Mouse (Mus musculus): ENCODE data around the gene Hltf. TPM values are rescaled to one million over a fixed set of nuclear protein-coding genes. Genes with fewer than 3 reads are reported as not detected.
"Not testable (repeated sequence)": the region's sequence is repeated elsewhere in the genome, so short reads cannot be mapped to it uniquely, and the experiment has no call there.

Hltf gene
- polyA plus RNA-seq (2014; fragmentation: Nextera tagmentation; extraction: Ambion mirVana): 18.9 and 20.4 TPM in 2 replicates

DNA sequence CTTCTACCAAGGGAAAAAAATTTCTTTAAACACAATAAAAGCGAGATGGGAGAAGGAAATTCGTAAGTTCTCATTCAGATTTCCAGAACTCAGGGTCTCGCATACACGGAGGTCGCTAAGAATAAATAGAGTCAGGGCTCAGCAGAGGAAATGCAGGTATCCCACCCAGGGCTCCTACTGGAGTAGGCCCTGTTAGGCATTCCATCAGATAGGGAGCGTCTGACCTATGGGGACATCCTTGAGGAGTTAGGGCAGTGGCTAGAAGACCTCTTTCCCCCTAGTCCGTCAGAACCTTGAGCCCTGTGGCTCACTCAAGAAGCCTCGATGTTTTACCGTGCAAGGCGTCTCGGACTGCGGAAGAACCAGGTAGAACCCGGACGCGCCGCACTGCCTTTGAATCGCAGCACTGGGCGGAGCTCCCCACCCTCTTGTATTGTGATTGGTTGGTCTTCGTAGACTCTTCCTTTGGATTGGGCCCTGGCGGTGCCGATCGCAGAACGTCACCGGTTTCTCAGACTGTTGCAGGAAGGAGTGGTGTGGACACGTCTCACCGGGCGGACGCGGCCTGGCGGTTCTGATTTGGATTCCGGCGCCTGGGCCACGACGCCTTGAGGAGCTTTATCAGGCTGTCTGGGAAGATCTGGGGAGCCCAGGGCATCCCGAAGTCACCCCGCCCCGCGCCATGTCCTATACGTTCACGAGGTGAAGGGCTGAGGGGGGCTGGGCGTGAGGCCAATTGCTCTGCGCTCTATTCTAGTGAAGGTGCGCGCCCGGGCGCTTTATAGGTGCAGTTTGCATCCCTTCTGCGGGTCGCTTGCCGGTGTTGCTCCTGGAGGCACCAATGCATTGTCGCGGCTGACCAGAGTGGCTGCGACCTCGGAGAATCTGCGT, at the start of gene Hltf:
Gene Hltf (plus strand): TSS at position 506 of the 891 bp plus-strand sequence.
- Histone ChIP-seq H3K9me3 (ENCODE audit: control insufficient read depth, low read length) (no peaks in the 10 kb centered on the region), H3K27ac (replicated peaks; ENCODE audit: low read depth, low read length) (peak within 1 kb of the TSS; percentile 72; the same call in 1 of the 2 replicates), H3K27me3 (replicated peaks; ENCODE audit: control insufficient read depth, insufficient read depth, low read length) (no peaks in the 10 kb centered on the region), H3K4me1 (ENCODE audit: control insufficient read depth, insufficient read depth, low read length) (0 out of 2 replicates have a peak, but pooled peaks cover 3% of the 10 kb centered on the region), H3K36me3 (ENCODE audit: control insufficient read depth, insufficient read depth, low read length) (0 out of 2 replicates have a peak, but pooled peaks cover 5% of the 10 kb centered on the region), H3K4me3 (ENCODE audit: low read depth, low read length) (peak within 1 kb of the TSS; percentile 76), H3K9ac (ENCODE audit: low read depth, low read length) (peak within 1 kb of the TSS; percentile 81), H3K4me2 (ENCODE audit: low read depth, low read length) (peak within 1 kb of the TSS; percentile 66)
- ATAC-seq (ENCODE audit: low read depth) (peak; percentile 100), DNase-seq (ENCODE audit: low spot score) (peak; percentile 96)
- under 1% methylated on average over 44 of the region's 54 CpGs for WGBS

DNA sequence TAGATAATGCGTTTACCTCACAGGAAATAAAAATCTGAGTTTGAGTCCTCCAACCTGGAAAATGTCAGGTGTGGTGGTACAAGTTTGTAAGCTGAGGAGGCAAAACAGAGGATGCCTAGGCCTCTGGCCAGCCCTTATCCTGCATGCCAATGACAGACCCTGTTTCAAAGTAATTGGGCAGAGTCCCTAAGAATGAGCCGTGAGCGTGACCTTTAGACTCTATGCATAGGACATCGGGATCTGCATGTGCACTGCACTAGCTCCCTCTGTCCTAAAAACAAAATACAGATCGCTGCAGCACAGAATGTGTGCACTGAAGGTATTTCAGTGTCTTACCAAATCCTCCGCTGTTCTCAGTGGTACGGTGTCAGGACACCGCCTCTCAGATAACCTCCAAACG, 47.1 kb upstream of the Hltf start:
- peak overlapping the region; percentile 71 for H3K27ac ChIP-seq (replicated peaks; ENCODE audit: low read depth, low read length)
- ATAC-seq (ENCODE audit: low read depth): no peak

GRCm38 (mm10) chr3:20010905-20011304, 46.7 kb upstream of the Hltf start:
- not testable (repeated sequence) for H3K9me3 ChIP-seq (ENCODE audit: control insufficient read depth, low read length); H3K4me1 ChIP-seq (ENCODE audit: control insufficient read depth, insufficient read depth, low read length); H3K9ac ChIP-seq (ENCODE audit: low read depth, low read length); H3K4me3 ChIP-seq (ENCODE audit: low read depth, low read length); H3K27me3 ChIP-seq (replicated peaks; ENCODE audit: control insufficient read depth, insufficient read depth, low read length)
- H3K36me3 ChIP-seq (ENCODE audit: control insufficient read depth, insufficient read depth, low read length): peaks cover 16% of the 10 kb centered on the region; the same call in 1 of the 2 replicates
- peak overlapping the region; percentile 71 for H3K27ac ChIP-seq (replicated peaks; ENCODE audit: low read depth, low read length)
- WGBS: 35% methylated on average over 7 of the region's 7 CpGs
- peak; percentile 53 for DNase-seq (ENCODE audit: low spot score)
- ATAC-seq (ENCODE audit: low read depth): 0 out of 2 replicates have a peak, but pooled peaks have one; percentile 44
- peak overlapping the region; percentile 32 for H3K4me2 ChIP-seq (ENCODE audit: low read depth, low read length)

More for the DNA sequence above, 47.1 kb upstream of the Hltf start:
- H3K27me3 ChIP-seq (replicated peaks; ENCODE audit: control insufficient read depth, insufficient read depth, low read length): no peaks in the 10 kb centered on the region
- DNase-seq (ENCODE audit: low spot score): no peak
- H3K4me3 ChIP-seq (ENCODE audit: low read depth, low read length): no peak overlapping the region
- H3K4me2 ChIP-seq (ENCODE audit: low read depth, low read length): peak overlapping the region; percentile 32
- peaks cover 7% of the 10 kb centered on the region for H3K4me1 ChIP-seq (ENCODE audit: control insufficient read depth, insufficient read depth, low read length)
- H3K36me3 ChIP-seq (ENCODE audit: control insufficient read depth, insufficient read depth, low read length): peaks cover 12% of the 10 kb centered on the region; the same call in 1 of the 2 replicates
- no peaks in the 10 kb centered on the region for H3K9me3 ChIP-seq (ENCODE audit: control insufficient read depth, low read length)
- H3K9ac ChIP-seq (ENCODE audit: low read depth, low read length): no peak overlapping the region
- WGBS: 63% methylated on average over 9 of the region's 9 CpGs

GRCm38 (mm10) chr3:20014454-20014853, 43.2 kb upstream of the Hltf start:
- Histone ChIP-seq H3K4me3 (ENCODE audit: low read depth, low read length) (no peak overlapping the region), H3K4me1 (ENCODE audit: control insufficient read depth, insufficient read depth, low read length) (peaks cover 4% of the 10 kb centered on the region; the same call in 1 of the 2 replicates), H3K27ac (replicated peaks; ENCODE audit: low read depth, low read length) (no peak overlapping the region), H3K36me3 (ENCODE audit: control insufficient read depth, insufficient read depth, low read length) (peaks cover 29% of the 10 kb centered on the region; the same call in 1 of the 2 replicates), H3K27me3 (replicated peaks; ENCODE audit: control insufficient read depth, insufficient read depth, low read length) (no peaks in the 10 kb centered on the region), H3K9me3 (ENCODE audit: control insufficient read depth, low read length) (no peaks in the 10 kb centered on the region), H3K4me2 (ENCODE audit: low read depth, low read length) (no peak overlapping the region), H3K9ac (ENCODE audit: low read depth, low read length) (no peak overlapping the region)
- WGBS: 94% methylated on average over 2 of the region's 2 CpGs
- DNase-seq (ENCODE audit: low spot score): no peak
- no peak for ATAC-seq (ENCODE audit: low read depth)

DNA sequence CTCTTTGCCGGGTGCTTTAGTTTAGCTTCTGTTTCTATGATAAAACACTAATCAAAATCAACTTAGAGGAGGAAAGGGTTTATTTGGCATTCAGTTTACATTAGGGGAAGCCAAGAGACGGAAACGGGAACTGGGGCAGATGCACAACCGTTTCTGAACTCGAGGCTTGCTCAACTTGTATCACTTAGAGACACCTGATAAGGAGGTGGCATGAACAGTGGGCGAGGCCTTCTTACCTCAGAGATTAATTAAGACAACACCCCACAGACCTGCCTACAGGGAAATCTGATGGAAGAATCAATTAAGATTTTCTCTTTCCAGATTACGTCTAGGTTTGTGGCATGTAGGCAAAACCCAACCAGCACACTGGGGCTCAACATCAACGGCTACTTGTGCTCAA, 39.5 kb upstream of the Hltf start:
- no peaks in the 10 kb centered on the region for H3K9me3 ChIP-seq (ENCODE audit: control insufficient read depth, low read length)
- H3K27me3 ChIP-seq (replicated peaks; ENCODE audit: control insufficient read depth, insufficient read depth, low read length): no peaks in the 10 kb centered on the region
- no peak overlapping the region for H3K4me2 ChIP-seq (ENCODE audit: low read depth, low read length)
- H3K36me3 ChIP-seq (ENCODE audit: control insufficient read depth, insufficient read depth, low read length): peaks cover 43% of the 10 kb centered on the region; the same call in 1 of the 2 replicates
- 88% methylated on average over 8 of the region's 8 CpGs for WGBS
- DNase-seq (ENCODE audit: low spot score): no peak
- peak; percentile 67; the same call in 1 of the 2 replicates for ATAC-seq (ENCODE audit: low read depth)
- no peak overlapping the region for H3K4me3 ChIP-seq (ENCODE audit: low read depth, low read length)
- H3K9ac ChIP-seq (ENCODE audit: low read depth, low read length): no peak overlapping the region
- H3K27ac ChIP-seq (replicated peaks; ENCODE audit: low read depth, low read length): no peak overlapping the region
- H3K4me1 ChIP-seq (ENCODE audit: control insufficient read depth, insufficient read depth, low read length): no peaks in the 10 kb centered on the region

GRCm38 (mm10) chr3:20023832-20024231, 33.8 kb upstream of the Hltf start:
- H3K9ac ChIP-seq (ENCODE audit: low read depth, low read length): no peak overlapping the region
- 53% methylated on average over 1 of the region's 1 CpGs for WGBS
- ATAC-seq (ENCODE audit: low read depth) (no peak), DNase-seq (ENCODE audit: low spot score) (no peak)
- peaks cover 44% of the 10 kb centered on the region for H3K36me3 ChIP-seq (ENCODE audit: control insufficient read depth, insufficient read depth, low read length)
- H3K27me3 ChIP-seq (replicated peaks; ENCODE audit: control insufficient read depth, insufficient read depth, low read length): no peaks in the 10 kb centered on the region
- no peaks in the 10 kb centered on the region for H3K9me3 ChIP-seq (ENCODE audit: control insufficient read depth, low read length)
- H3K27ac ChIP-seq (replicated peaks; ENCODE audit: low read depth, low read length): no peak overlapping the region
- H3K4me3 ChIP-seq (ENCODE audit: low read depth, low read length): no peak overlapping the region
- H3K4me2 ChIP-seq (ENCODE audit: low read depth, low read length): no peak overlapping the region
- H3K4me1 ChIP-seq (ENCODE audit: control insufficient read depth, insufficient read depth, low read length): no peaks in the 10 kb centered on the region

GRCm38 (mm10) chr3:20026481-20026880, 31.1 kb upstream of the Hltf start:
- no peaks in the 10 kb centered on the region for H3K4me1 ChIP-seq (ENCODE audit: control insufficient read depth, insufficient read depth, low read length)
- H3K27ac ChIP-seq (replicated peaks; ENCODE audit: low read depth, low read length): no peak overlapping the region
- DNase-seq (ENCODE audit: low spot score) (no peak), ATAC-seq (ENCODE audit: low read depth) (no peak)
- no peaks in the 10 kb centered on the region for H3K9me3 ChIP-seq (ENCODE audit: control insufficient read depth, low read length)
- H3K4me2 ChIP-seq (ENCODE audit: low read depth, low read length): no peak overlapping the region
- H3K36me3 ChIP-seq (ENCODE audit: control insufficient read depth, insufficient read depth, low read length): peaks cover 36% of the 10 kb centered on the region
- no peak overlapping the region for H3K9ac ChIP-seq (ENCODE audit: low read depth, low read length)
- H3K4me3 ChIP-seq (ENCODE audit: low read depth, low read length): no peak overlapping the region
- H3K27me3 ChIP-seq (replicated peaks; ENCODE audit: control insufficient read depth, insufficient read depth, low read length): no peaks in the 10 kb centered on the region

GRCm38 (mm10) chr3:20026996-20027689, 30.5 kb upstream of the Hltf start:
- H3K4me2 ChIP-seq (ENCODE audit: low read depth, low read length): no peak overlapping the region
- no peaks in the 10 kb centered on the region for H3K9me3 ChIP-seq (ENCODE audit: control insufficient read depth, low read length)
- H3K36me3 ChIP-seq (ENCODE audit: control insufficient read depth, insufficient read depth, low read length): peaks cover 35% of the 10 kb centered on the region
- 87% methylated on average over 8 of the region's 8 CpGs for WGBS
- H3K4me1 ChIP-seq (ENCODE audit: control insufficient read depth, insufficient read depth, low read length): no peaks in the 10 kb centered on the region
- no peak overlapping the region for H3K4me3 ChIP-seq (ENCODE audit: low read depth, low read length)
- DNase-seq (ENCODE audit: low spot score): no peak
- H3K27ac ChIP-seq (replicated peaks; ENCODE audit: low read depth, low read length): no peak overlapping the region
- ATAC-seq (ENCODE audit: low read depth): no peak
- H3K9ac ChIP-seq (ENCODE audit: low read depth, low read length): no peak overlapping the region
- no peaks in the 10 kb centered on the region for H3K27me3 ChIP-seq (replicated peaks; ENCODE audit: control insufficient read depth, insufficient read depth, low read length)

Data from embryonic facial prominence, embryonic 14.5 days (tissue).